Mouse (Mus musculus) testis, postnatal 10 days (tissue): ENCODE data around the gene Cd63.

Experiments used
- DNase-seq: peaks from one replicate; pipeline ENCODE4 v3.0.0; 2021; ENCODE audit warnings: low spot score

Gene Cd63

DNA sequence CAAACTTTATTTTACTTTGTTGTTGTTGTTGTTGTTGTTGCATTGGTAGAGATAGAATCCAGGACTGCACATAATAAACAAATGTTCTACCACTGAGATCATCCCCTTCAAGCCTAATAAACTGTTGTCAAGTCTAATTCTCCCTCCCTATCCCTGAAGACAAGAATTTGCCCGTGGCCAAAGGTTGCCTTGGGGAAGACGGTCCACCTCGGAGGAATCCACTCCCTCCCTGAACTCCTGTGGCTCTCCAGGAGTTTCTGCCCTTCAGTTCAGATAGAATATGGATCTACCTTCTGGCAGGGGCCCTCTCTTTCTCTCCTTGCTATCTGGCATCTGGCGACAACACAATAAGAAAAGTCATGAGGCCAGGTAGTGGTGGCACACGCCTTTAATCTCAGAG is 4.0 kb downstream of the Cd63 start:
- DNase-seq: no peak

DNA sequence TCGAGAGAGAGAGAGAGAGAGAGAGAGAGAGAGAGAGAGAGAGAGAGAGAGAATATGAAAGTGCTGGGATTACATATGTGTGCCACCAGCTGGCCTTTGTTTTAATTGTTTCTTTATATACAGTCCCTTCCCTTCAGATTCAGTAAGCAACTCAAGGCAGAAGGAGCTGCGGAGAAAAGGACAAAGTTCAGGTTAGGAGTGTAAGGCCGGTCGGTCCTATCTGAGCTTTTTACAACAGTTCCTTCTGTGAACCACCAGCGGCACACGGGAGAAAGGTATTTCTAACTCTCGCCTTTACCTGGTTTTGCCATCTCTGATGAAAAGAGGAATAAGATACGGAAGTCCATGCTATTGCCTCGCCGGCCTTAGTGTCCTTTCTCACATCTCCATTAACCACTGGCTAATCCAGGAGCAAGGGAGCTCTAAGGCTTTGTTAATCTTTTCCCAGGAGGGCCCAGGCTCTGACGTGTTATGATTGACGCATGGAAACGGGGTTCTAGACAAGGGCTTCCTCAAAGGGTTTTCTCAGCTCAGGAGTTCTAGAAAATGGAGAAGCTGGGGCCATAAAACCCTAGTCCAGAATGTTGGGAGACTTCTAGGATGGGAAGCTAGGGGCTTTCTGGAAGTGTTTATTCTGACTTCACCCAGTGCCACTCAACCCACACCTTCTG is 8.1 kb downstream of the Cd63 start:
- no peak for DNase-seq

DNA sequence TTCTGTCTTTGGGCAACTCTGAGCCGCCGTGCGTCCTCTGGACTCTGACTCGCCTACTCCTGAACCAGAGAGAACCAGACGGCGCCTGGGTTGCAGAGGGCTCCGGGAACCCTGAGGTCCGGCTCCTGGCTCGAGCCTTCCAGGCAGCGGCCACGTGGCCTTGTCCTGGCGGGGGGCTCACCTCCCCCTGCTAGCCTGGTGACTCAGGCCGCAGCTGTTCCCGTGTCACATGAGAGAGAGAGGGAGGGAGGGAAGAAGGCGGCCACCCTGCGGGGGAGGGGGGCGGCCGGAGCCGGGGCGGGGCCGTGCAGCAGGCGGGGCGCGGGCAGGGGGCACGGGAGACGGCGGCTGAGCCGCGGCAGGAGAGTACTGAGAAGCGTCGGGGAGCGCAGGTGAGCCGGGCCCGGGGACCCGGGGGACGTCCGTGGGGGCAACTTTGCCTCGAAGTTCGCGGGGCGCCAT is 8.8 kb downstream of the Cd63 start:
- DNase-seq: peak; percentile 91

DNA sequence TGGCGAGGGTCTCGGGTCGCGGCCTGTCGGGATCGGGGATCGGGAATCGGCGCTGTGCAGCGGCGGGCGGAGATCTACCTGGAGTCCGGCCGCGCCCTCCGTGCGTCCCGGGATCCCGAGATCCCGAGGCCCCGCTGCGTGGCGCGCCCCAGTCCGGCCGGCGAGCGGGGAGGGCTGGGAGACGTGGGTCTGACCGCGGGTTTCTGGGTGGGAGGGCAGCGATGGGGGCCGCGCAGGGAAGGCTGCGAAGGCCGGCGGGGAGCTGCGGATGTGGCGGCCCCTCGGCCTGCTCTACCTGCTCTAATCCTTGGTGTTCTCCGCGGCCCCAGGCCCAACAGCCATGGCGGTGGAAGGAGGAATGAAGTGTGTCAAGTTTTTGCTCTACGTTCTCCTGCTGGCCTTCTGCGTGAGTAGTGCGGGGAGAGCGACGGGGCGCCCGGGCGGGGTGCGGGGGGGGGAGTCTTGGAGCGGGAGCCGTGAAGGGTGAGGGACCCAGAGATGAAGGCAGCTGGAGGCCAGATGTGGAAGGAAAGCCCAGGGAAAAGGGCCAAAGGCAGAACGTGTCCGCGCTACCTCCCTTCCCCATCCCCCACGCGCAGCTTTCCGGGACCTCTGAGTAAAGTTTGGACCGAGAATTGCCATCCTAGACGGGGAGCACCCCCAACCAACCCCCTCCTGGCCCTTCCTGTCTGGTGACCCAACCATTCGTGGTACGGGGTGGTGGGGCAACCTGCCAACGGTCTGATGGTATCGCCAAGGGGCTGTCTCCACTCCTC is 9.5 kb downstream of the Cd63 start:
- peak; percentile 81 for DNase-seq

DNA sequence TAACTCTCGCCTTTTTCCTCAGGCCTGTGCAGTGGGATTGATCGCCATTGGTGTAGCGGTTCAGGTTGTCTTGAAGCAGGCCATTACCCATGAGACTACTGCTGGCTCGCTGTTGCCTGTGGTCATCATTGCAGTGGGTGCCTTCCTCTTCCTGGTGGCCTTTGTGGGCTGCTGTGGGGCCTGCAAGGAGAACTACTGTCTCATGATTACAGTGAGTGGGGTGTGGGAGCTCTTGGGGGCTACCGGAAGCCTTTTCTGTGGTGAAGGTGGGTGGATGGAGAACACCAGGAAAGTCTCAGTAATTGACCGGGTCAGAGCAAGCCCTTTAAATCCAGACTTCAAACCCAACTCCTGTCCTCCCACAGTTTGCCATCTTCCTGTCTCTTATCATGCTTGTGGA is 10.6 kb downstream of the Cd63 start:
- no peak for DNase-seq

GRCm38 (mm10) chr10:128912268-128912667 is 11.5 kb downstream of the Cd63 start:
- no peak for DNase-seq

DNA sequence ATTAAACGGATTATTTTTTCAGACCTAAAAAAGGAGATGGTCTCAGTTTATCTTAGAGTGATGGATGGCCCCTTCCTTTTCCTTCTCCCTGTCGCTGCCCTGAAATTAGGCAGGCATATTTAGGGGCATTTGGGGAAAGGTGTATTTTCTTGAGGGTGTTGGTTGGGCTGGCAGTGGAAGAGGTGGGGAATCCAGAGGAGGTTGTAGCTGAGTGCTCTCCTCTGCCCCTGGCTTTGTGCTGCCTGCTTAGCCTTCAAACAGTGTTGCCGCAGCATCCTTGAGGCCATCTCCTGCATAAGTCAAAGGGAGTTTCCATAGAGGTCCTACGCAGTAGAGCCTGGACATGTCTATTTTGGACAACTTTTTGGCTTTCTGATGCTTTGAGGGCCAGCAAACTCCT is 12.0 kb downstream of the Cd63 start:
- no peak for DNase-seq

DNA sequence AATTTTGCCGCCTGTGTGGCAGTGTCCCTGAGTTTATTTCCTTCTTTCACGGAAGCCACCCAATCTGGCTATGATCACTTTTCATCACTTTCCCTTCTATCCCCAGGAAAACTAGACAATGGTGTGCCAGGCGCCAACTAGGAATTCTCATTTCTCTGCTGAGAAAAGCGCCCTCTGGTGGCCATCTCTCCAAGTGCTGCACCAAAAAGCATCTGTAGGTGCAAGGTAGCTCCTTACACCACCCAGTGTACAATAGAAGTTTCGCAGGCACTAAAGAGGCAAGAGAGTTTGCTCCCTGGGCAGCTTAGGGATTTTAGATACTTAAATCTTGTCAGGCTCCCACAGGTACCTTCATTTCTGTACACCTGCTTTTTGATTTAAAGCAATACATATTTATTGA is 12.4 kb downstream of the Cd63 start:
- peak; percentile 95 for DNase-seq

DNA sequence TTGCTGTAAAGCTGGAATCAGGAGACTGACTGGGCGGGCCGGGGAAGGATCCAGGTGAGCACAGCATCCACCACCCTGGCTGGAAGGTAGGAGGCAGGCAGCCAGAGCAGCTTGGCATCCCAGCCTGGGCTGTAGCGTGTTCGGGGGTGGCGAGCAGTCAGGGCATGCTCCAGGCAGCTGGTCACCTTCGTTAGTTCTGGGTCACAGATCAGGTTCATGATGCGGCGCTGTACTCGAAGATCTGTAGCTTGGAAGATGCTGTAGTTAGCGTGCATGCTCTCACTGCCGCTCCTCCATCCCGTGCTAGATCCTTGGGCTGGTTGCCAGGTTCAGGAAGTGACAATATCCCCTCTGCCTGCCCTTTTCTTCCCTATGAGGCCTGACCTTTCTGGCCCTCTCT is 12.9 kb downstream of the Cd63 start:
- DNase-seq: no peak

GRCm38 (mm10) chr10:128915550-128915949 is 14.8 kb downstream of the Cd63 start:
- no peak for DNase-seq

- DNase-seq: no peak
These were observed 15.9 kb downstream of the Cd63 start for GRCm38 (mm10) chr10:128916665-128917064.

DNA sequence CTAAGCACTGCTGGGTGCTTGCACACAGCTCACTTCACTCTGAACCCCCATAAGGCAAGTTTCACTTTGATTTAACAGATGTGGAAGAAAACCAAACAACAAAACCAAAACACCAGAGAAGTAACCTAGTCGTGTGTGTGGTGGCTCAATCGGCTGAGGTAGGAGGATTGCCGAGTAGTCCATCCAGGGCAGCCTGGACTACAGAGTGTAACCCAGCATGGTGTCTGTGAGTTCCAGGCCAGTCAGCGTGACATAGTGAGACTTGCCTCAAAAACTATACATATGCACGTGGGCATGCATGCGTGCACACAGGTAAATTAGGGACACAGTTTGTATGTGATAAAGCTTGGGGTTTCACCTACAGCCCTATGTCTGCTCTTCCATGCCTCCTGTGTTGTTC is 16.6 kb downstream of the Cd63 start:
- no peak for DNase-seq

- peak; percentile 68 for DNase-seq
These were observed 17.5 kb downstream of the Cd63 start for GRCm38 (mm10) chr10:128918246-128918645.

- DNase-seq: no peak
These were observed 18.4 kb downstream of the Cd63 start for GRCm38 (mm10) chr10:128919203-128919631.

- no peak for DNase-seq
These were observed 19.2 kb downstream of the Cd63 start for GRCm38 (mm10) chr10:128919966-128920365.

GRCm38 (mm10) chr10:128920736-128921161 is 20.0 kb downstream of the Cd63 start:
- DNase-seq: peak; percentile 55

- no peak for DNase-seq
These were observed 20.5 kb downstream of the Cd63 start for GRCm38 (mm10) chr10:128921251-128921650.

DNA sequence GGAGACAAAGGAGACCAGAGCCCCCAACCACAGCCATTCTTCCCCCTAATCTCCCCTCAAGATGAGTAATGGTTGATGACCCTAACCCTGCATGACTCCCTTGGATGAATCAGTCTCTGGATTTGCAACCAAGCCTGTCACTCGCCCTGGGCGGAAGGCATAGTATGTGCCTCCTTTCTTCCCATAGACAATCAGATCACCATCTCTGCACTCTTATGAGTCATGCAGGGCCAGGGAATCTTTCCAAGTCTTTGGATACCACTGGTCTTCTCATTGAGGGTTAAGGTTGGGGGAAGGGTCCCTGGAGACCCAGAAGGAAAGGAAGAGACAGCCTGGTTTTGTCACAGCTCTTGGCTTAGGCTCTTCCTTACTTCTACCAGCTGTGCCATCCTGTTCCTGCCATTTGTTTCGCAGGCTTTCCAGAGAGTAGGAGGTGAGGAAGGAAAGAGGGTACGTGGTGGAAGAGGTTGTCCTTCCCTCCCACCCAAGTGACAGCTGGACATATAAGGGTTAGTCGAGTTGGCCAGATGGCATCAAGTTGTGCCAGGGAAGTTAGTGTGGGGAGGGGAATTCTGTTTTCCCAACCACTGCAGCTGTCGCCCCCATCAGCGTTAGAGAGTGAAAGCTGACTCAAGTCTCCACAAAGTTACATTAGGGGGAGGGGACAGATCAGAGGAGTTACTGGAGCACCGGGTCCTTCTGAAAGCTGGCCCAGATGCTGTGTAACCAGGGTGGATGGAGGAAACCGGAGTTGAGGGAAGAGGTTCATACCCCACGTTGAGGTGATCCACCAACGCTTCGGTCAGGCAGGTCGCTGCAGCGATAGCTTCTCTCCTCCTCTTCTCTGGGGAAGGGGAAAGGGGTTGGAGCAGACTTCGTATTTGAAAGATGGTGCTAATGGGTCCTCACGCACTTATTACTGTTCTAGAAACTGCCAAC is 21.4 kb downstream of the Cd63 start:
- no peak for DNase-seq

- DNase-seq: no peak
These were observed 21.9 kb downstream of the Cd63 start, which contains the start of gene Rdh5 for GRCm38 (mm10) chr10:128922822-128923012. TSS of gene Rdh5 (minus strand) at chr10:128922888.

- peak; percentile 95 for DNase-seq
These were observed 22.4 kb downstream of the Cd63 start for GRCm38 (mm10) chr10:128923013-128923691.

GRCm38 (mm10) chr10:128923935-128924334 is 23.1 kb downstream of the Cd63 start, which contains the start of gene Bloc1s1:
TSS of gene Bloc1s1 (minus strand) at chr10:128924035.
- DNase-seq: no peak

DNA sequence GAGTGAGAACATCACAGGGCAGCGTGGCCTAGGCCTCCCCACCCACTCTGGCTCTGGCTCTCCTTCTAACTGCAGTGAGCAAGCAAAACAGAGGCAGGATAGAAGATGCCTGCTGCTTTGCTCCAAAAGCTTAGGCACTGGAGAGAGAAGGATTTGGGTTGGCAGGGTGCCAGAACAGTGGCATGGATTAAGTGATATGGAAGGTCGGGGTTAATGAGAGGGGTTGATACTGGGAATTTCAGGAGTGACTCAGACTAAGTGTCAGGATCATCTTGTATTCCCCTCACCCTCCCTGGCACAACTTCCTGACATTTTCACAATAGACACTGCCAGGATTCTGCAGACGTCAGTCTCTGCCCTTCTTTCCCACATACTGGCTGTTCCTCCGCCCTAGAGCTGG is 27.6 kb downstream of the Cd63 start:
- no peak for DNase-seq
